In genomic region chr12:40429976-40430375, GRCm38 (mm10) we compare ENCODE assay signal across 22 mouse cellular contexts. TPM values are rescaled to one million over a fixed set of nuclear protein-coding genes. Genes with fewer than 3 reads are reported as not detected.
A peak's percentile ranks its signal among the peaks of the same experiment; 100 is the strongest.
DNase-seq lines count a peak whose midpoint lies in the region; ATAC-seq lines count a peak whose summit lies in the region.
"Had no signal": no experiment of that assay in that cellular context is flagged by ENCODE, and none has a peak within 500 bp of the region (broad histone marks: within the 10 kb centered on the region; RNA-seq: fewer than 3 reads in every experiment).

No protein-coding gene starts in this region.

- no peak overlapping the region for H3K4me3 ChIP-seq in heart, embryonic 15.5 days
- H3K4me3 ChIP-seq in neural tube, embryonic 15.5 days (replicated peaks) = no peak overlapping the region
- no peak overlapping the region for H3K4me3 ChIP-seq in embryonic facial prominence, embryonic 14.5 days (ENCODE audit: low read depth, low read length)
- no peak overlapping the region for H3K4me3 ChIP-seq in midbrain, embryonic 16.5 days (ENCODE audit: low read depth, low read length)
- H3K4me3 ChIP-seq: forebrain, embryonic 10.5 days; hindbrain, embryonic 12.5 days; left cerebral cortex, adult 2 months; liver, embryonic 13.5 days had no signal

- H3K4me1 ChIP-seq in heart, embryonic 15.5 days (replicated peaks) = peaks cover 24% of the 10 kb centered on the region
- 0 out of 2 replicates have a peak, but pooled peaks cover 2% of the 10 kb centered on the region for H3K4me1 ChIP-seq in neural tube, embryonic 15.5 days
- peaks cover 11% of the 10 kb centered on the region for H3K4me1 ChIP-seq in embryonic facial prominence, embryonic 14.5 days (ENCODE audit: control insufficient read depth, insufficient read depth, low read length)
- H3K4me1 ChIP-seq in midbrain, embryonic 16.5 days (ENCODE audit: control insufficient read depth, insufficient read depth, low read length) = no peaks in the 10 kb centered on the region; the same call in 1 of the 2 replicates

- no peak overlapping the region for H3K4me2 ChIP-seq in heart, embryonic 15.5 days
- no peak overlapping the region for H3K4me2 ChIP-seq in neural tube, embryonic 15.5 days
- H3K4me2 ChIP-seq in embryonic facial prominence, embryonic 14.5 days (ENCODE audit: low read depth, low read length) = no peak overlapping the region
- no peak overlapping the region for H3K4me2 ChIP-seq in midbrain, embryonic 16.5 days (ENCODE audit: low read length)
- H3K4me2 ChIP-seq: hindbrain, embryonic 12.5 days; liver, embryonic 13.5 days; midbrain, embryonic 11.5 days had no signal

- DNase-seq in heart, postnatal 4 days = no peak
- DNase-seq in neural tube, embryonic 10.5 days (ENCODE audit: extremely low spot score, low spot score) = peak; percentile 45
- peak; percentile 59 for DNase-seq in embryo, embryonic 10.5 days (ENCODE audit: low spot score)
- DNase-seq in embryonic facial prominence, embryonic 14.5 days (ENCODE audit: low spot score) = peak; percentile 44
- no peak for DNase-seq in lung, postnatal 10 days
- DNase-seq: adrenal gland, postnatal 25 days; cerebellum, adult 8-10 months; cerebellum, postnatal 36 days; gastrocnemius, postnatal 10 days; heart, adult 11 months; kidney, adult 8-10 months; layer of hippocampus, adult 9-11 months; liver, embryonic 13.5 days; right cerebral cortex, postnatal 14 days; thymus, postnatal 14 days had no signal

- H3K36me3 ChIP-seq in heart, embryonic 15.5 days = no peaks in the 10 kb centered on the region
- H3K36me3 ChIP-seq in neural tube, embryonic 15.5 days = 0 out of 2 replicates have a peak, but pooled peaks cover 4% of the 10 kb centered on the region
- H3K36me3 ChIP-seq in embryonic facial prominence, embryonic 14.5 days (ENCODE audit: control insufficient read depth, insufficient read depth, low read length) = no peaks in the 10 kb centered on the region
- H3K36me3 ChIP-seq in midbrain, embryonic 16.5 days (ENCODE audit: control insufficient read depth, insufficient read depth, low read length) = 0 out of 2 replicates have a peak, but pooled peaks cover under 1% of the 10 kb centered on the region
- H3K36me3 ChIP-seq: hindbrain, embryonic 12.5 days; liver, embryonic 13.5 days had no signal

- 28% methylated on average over 3 of the region's 3 CpGs for WGBS in heart, embryonic 15.5 days
- WGBS in neural tube, embryonic 15.5 days = 70% methylated on average over 3 of the region's 3 CpGs
- 11% methylated on average over 3 of the region's 3 CpGs for WGBS in embryonic facial prominence, embryonic 14.5 days
- WGBS in midbrain, embryonic 16.5 days = 73% methylated on average over 3 of the region's 3 CpGs

- peak overlapping the region; percentile 27; the same call in 1 of the 2 replicates for H3K27ac ChIP-seq in heart, embryonic 15.5 days
- H3K27ac ChIP-seq in neural tube, embryonic 15.5 days (replicated peaks) = no peak overlapping the region
- H3K27ac ChIP-seq in embryonic facial prominence, embryonic 14.5 days (replicated peaks; ENCODE audit: low read depth, low read length) = no peak overlapping the region
- no peak overlapping the region for H3K27ac ChIP-seq in midbrain, embryonic 16.5 days (ENCODE audit: low read length)
- H3K27ac ChIP-seq: hindbrain, embryonic 12.5 days; liver, embryonic 13.5 days had no signal

- 0 out of 2 replicates have a peak, but pooled peaks have one; percentile 47 for ATAC-seq in heart, embryonic 15.5 days (replicated peaks; ENCODE audit: insufficient number of reproducible peaks, insufficient read depth, low FRiP score, low read depth)
- ATAC-seq in neural tube, embryonic 15.5 days (ENCODE audit: low FRiP score) = no peak
- ATAC-seq in embryonic facial prominence, embryonic 14.5 days (ENCODE audit: low read depth) = no peak
- no peak for ATAC-seq in midbrain, embryonic 16.5 days

- H3K27me3 ChIP-seq in heart, embryonic 15.5 days = no peaks in the 10 kb centered on the region
- H3K27me3 ChIP-seq in neural tube, embryonic 15.5 days (replicated peaks) = no peaks in the 10 kb centered on the region
- H3K27me3 ChIP-seq in embryonic facial prominence, embryonic 14.5 days (replicated peaks; ENCODE audit: control insufficient read depth, insufficient read depth, low read length) = no peaks in the 10 kb centered on the region
- no peaks in the 10 kb centered on the region for H3K27me3 ChIP-seq in midbrain, embryonic 16.5 days (ENCODE audit: control insufficient read depth, insufficient read depth, low read depth, low read length)
- H3K27me3 ChIP-seq: hindbrain, embryonic 12.5 days; liver, embryonic 13.5 days had no signal

- H3K9me3 ChIP-seq in heart, embryonic 15.5 days (replicated peaks) = no peaks in the 10 kb centered on the region
- H3K9me3 ChIP-seq in neural tube, embryonic 15.5 days (replicated peaks) = no peaks in the 10 kb centered on the region
- H3K9me3 ChIP-seq in embryonic facial prominence, embryonic 14.5 days (ENCODE audit: control insufficient read depth, low read length) = no peaks in the 10 kb centered on the region
- 0 out of 2 replicates have a peak, but pooled peaks cover under 1% of the 10 kb centered on the region for H3K9me3 ChIP-seq in midbrain, embryonic 16.5 days (replicated peaks; ENCODE audit: control insufficient read depth, low read length, poor library complexity, severe bottlenecking)
- H3K9me3 ChIP-seq: forebrain, embryonic 10.5 days; hindbrain, embryonic 12.5 days; liver, embryonic 13.5 days had no signal

- no peak overlapping the region for H3K9ac ChIP-seq in heart, embryonic 15.5 days
- no peak overlapping the region for H3K9ac ChIP-seq in neural tube, embryonic 15.5 days (replicated peaks)
- H3K9ac ChIP-seq in embryonic facial prominence, embryonic 14.5 days (ENCODE audit: low read depth, low read length) = peak overlapping the region; percentile 8; the same call in 1 of the 2 replicates
- H3K9ac ChIP-seq in midbrain, embryonic 16.5 days (ENCODE audit: low read depth, low read length) = no peak overlapping the region
- H3K9ac ChIP-seq: hindbrain, embryonic 12.5 days; liver, embryonic 13.5 days had no signal

RNA-seq across cellular contexts. Expression of gene Zfp277, which starts 15.7 kb away (rescaled TPM):
- 25.8 and 28.1 TPM in 2 replicates for polyA plus RNA-seq in heart, embryonic 15.5 days (2015; fragmentation: Nextera tagmentation; extraction: Ambion mirVana)
- 10 to 100 TPM; 18.7 to 19.6 TPM for total RNA-seq in heart, postnatal 4 days (2021)
- polyA plus RNA-seq in neural tube, embryonic 15.5 days (2015; fragmentation: Nextera tagmentation; extraction: Ambion mirVana) = 28.0 and 30.5 TPM in 2 replicates
- 35.7 and 36.6 TPM in 2 replicates for polyA plus RNA-seq in embryonic facial prominence, embryonic 14.5 days (2014; fragmentation: Nextera tagmentation; extraction: Ambion mirVana)
- 30.1 TPM in 2 replicates for polyA plus RNA-seq in midbrain, embryonic 16.5 days (2015; fragmentation: Nextera tagmentation; extraction: Ambion mirVana)

RNA-seq across cellular contexts. Expression of gene Dock4, which starts 15.8 kb away (rescaled TPM):
- 7.2 and 8.7 TPM in 2 replicates for polyA plus RNA-seq in heart, embryonic 15.5 days (2015; fragmentation: Nextera tagmentation; extraction: Ambion mirVana)
- 10 to 100 TPM; 21.0 to 24.0 TPM for total RNA-seq in heart, postnatal 4 days (2021)
- polyA plus RNA-seq in neural tube, embryonic 15.5 days (2015; fragmentation: Nextera tagmentation; extraction: Ambion mirVana) = 25.4 and 34.6 TPM in 2 replicates
- polyA plus RNA-seq in embryonic facial prominence, embryonic 14.5 days (2014; fragmentation: Nextera tagmentation; extraction: Ambion mirVana) = 8.9 and 9.2 TPM in 2 replicates
- 34.8 and 38.7 TPM in 2 replicates for polyA plus RNA-seq in midbrain, embryonic 16.5 days (2015; fragmentation: Nextera tagmentation; extraction: Ambion mirVana)

Comparison
In these comparisons a context has a peak if more than half of its experiments do, and no peak if none do; other contexts are left out.
1. DNase-seq: peak in neural tube, embryonic 10.5 days (single experiment), embryo, embryonic 10.5 days (single experiment) and embryonic facial prominence, embryonic 14.5 days (single experiment); none in heart, postnatal 4 days (single experiment) and lung, postnatal 10 days (single experiment).